Mouse (Mus musculus) thymus, adult 18-20 months (tissue): ENCODE measurements at regions not wholly inside any gene's neighbourhood (a gene's known extent, or its start where the extent isn't known, plus 50 kb on each side); places are given as distances from the start of the nearest gene placed in this dataset.

Experiments
- DNase-seq, 2 experiments: peaks; one replicate each; pipeline ENCODE4 v3.0.0; 2022; ENCODE audit warnings: mixed read lengths in 2 of 2

- DNase-seq = no peak
Measured at GRCm38 (mm10) chr13:5802826-5803225, 58.5 kb upstream of the Klf6 start.

- DNase-seq = no peak
Measured at GRCm38 (mm10) chr13:5803540-5804380, 57.5 kb upstream of the Klf6 start.

- no peak for DNase-seq
Measured at GRCm38 (mm10) chr13:5804381-5804941, 56.8 kb upstream of the Klf6 start.

GRCm38 (mm10) chr13:5808380-5808779 is 52.9 kb upstream of the Klf6 start:
- no peak for DNase-seq
